Mouse (Mus musculus) forebrain, embryonic 11.5 days (tissue): Measurements from ENCODE around the gene Arvcf. TPM values are rescaled to one million over a fixed set of nuclear protein-coding genes. Genes with fewer than 3 reads are reported as not detected.
A peak's percentile ranks its signal among the peaks of the same experiment; 100 is the strongest.

Source experiments
- ATAC-seq: fragments of 200-750 bp; cut with Nextera tagmentation; replicated peaks from 2 replicates; pipeline ENCODE4 v1.8.0; 2017; ENCODE audit warnings: moderate TSS enrichment; ENCODE audit not compliant: low FRiP score
- DNase-seq: peaks from one replicate; pipeline ENCODE4 v3.0.0-alpha.2; 2017; ENCODE audit warnings: low spot score
- H3K27ac ChIP-seq: fragments of 300-500 bp; sonication (generic); 2 replicates; pipeline ENCODE4 v1.5.1; 2014; ENCODE audit warnings: low read depth, low read length
- H3K27me3 ChIP-seq: fragments of 300-500 bp; sonication (generic); 2 replicates; pipeline ENCODE4 v1.6.1; 2014; ENCODE audit warnings: mild to moderate bottlenecking, low read length, mixed read lengths; ENCODE audit not compliant: control insufficient read depth, insufficient read depth
- H3K36me3 ChIP-seq: fragments of 300-500 bp; sonication (generic); 2 replicates; pipeline ENCODE4 v1.6.1; 2014; ENCODE audit warnings: mild to moderate bottlenecking, low read length, moderate library complexity, mixed read lengths; ENCODE audit not compliant: control insufficient read depth, insufficient read depth
- H3K4me1 ChIP-seq: fragments of 300-500 bp; sonication (generic); replicated peaks from 2 replicates; pipeline ENCODE4 v1.6.1; 2014; ENCODE audit warnings: low read length, mixed read lengths; ENCODE audit not compliant: control insufficient read depth, insufficient read depth
- H3K4me2 ChIP-seq: fragments of 300-500 bp; sonication (generic); 2 replicates; pipeline ENCODE4 v1.6.1; 2014; ENCODE audit warnings: low read depth, mild to moderate bottlenecking, low read length, moderate library complexity, mixed read lengths; ENCODE audit not compliant: severe bottlenecking
- H3K4me3 ChIP-seq: fragments of 300-500 bp; sonication (generic); 2 replicates; pipeline ENCODE4 v1.5.1; 2014; ENCODE audit warnings: low read depth, low read length
- H3K9ac ChIP-seq: fragments of 300-500 bp; sonication (generic); 2 replicates; pipeline ENCODE4 v1.6.1; 2014; ENCODE audit warnings: low read length
- H3K9me3 ChIP-seq: fragments of 300-500 bp; sonication (generic); 2 replicates; pipeline ENCODE4 v1.6.1; 2016; ENCODE audit warnings: low read length, mixed read lengths; ENCODE audit not compliant: control insufficient read depth
- WGBS: fragments of 180-500 bp; shearing (Covaris S2); extraction: QIAGEN DNeasy Blood & Tissue Kit; methylation state at CpG from one replicate; pipeline ENCODE4 v1.1.7; 2014; 5-methylcytosine and 5-hydroxymethylcytosine counted together
- polyA plus RNA-seq: library from polyadenylated mRNA; unstranded; fragments of >200 nt; fragmentation: Nextera tagmentation; extraction: Ambion mirVana; gene quantifications from 2 replicates; pipeline ENCODE4 v1.2.1, GENCODE M21; 2014

Arvcf gene
- polyA plus RNA-seq, 1 experiment from 2014 or later, result 103 TPM

GRCm38 (mm10) chr16:18362948-18363347, 15.0 kb downstream of the Arvcf start:
- Histone ChIP-seq H3K9ac (no peak overlapping the region), H3K4me2 (no peak overlapping the region), H3K4me3 (no peak overlapping the region), H3K4me1 (no peaks in the 10 kb centered on the region), H3K9me3 (no peaks in the 10 kb centered on the region; the same call in 1 of the 2 replicates), H3K36me3 (no peaks in the 10 kb centered on the region), H3K27me3 (no peaks in the 10 kb centered on the region), H3K27ac (no peak overlapping the region)
- no peak for ATAC-seq
- 84% methylated on average over 8 of the region's 8 CpGs for WGBS
- DNase-seq, result no peak

DNA sequence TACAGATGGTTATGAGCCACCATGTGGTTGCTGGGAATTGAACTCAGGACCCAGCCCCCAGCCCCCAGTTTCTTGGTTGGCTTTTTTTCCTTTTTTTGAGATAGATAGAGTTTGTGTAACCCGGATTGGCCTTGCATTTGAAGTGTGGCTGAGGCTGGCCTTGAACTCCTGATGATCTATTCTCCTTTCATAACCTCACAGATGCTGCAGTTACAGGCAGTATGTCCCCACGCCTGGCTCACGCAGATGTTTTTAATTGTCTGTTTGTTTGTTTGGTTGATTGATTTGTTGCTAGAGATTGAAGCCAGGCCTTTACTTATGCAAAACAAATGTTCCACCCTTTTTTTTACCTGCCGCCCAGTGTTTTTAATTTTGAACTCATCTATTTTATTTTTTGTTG, 18.9 kb downstream of the Arvcf start:
- Histone ChIP-seq H3K9ac (no peak overlapping the region), H3K4me1 (no peaks in the 10 kb centered on the region), H3K36me3 (no peaks in the 10 kb centered on the region), H3K4me2 (no peak overlapping the region), H3K27me3 (no peaks in the 10 kb centered on the region), H3K4me3 (no peak overlapping the region), H3K9me3 (no peaks in the 10 kb centered on the region; the same call in 1 of the 2 replicates), H3K27ac (no peak overlapping the region)
- ATAC-seq (no peak), DNase-seq (no peak)
- WGBS, result 87% methylated on average over 4 of the region's 4 CpGs

DNA sequence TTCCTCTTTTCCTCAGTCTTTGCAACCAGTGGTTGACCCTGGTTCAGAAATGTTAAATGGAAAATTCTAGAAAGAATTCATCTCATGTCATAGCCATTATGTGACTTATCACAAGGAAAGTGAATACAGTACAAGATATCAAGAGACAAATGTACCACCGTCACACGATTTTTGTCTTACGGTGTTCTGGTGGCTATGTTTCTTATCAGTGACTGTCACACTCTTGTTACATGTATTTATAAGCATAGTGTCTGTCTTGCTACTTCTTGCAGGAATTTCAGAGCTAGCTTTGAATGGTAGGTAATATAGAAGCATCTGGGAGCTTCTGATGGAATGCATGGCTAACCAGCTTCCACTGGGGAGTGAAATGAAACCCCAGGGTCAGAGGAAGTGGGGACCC, 22.2 kb downstream of the Arvcf start:
- peaks cover 2% of the 10 kb centered on the region; the same call in 1 of the 2 replicates for H3K4me1 ChIP-seq
- no peaks in the 10 kb centered on the region for H3K36me3 ChIP-seq
- no peak overlapping the region for H3K27ac ChIP-seq
- no peak for ATAC-seq
- no peak overlapping the region for H3K4me3 ChIP-seq
- WGBS, result 95% methylated on average over 3 of the region's 3 CpGs
- no peak for DNase-seq
- no peak overlapping the region for H3K4me2 ChIP-seq
- no peaks in the 10 kb centered on the region; the same call in 1 of the 2 replicates for H3K9me3 ChIP-seq
- no peaks in the 10 kb centered on the region for H3K27me3 ChIP-seq
- H3K9ac ChIP-seq, result no peak overlapping the region

DNA sequence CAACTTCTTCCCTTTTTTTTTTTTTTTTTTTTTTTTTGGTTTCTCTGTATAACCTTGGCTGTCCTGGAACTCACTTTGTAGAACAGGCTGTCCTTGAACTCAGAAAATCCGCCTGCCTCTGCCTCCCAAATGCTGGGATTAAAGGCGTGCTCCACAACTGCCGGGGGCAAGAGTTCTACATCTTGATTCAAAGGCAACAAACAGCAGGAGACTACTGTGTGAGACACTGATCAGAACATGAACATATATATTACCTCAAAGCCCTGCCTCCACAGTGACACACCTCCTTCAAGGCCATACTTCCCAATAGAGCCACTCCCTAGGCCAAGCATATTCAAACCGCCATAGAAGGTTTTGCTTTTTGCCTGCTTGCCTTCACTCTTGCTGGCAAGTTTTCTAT, 25.6 kb downstream of the Arvcf start:
- H3K27me3 ChIP-seq, result no peaks in the 10 kb centered on the region
- H3K9me3 ChIP-seq, result no peaks in the 10 kb centered on the region
- H3K4me1 ChIP-seq, result peaks cover 14% of the 10 kb centered on the region; the same call in 1 of the 2 replicates
- no peak overlapping the region for H3K27ac ChIP-seq
- no peak overlapping the region for H3K4me2 ChIP-seq
- H3K4me3 ChIP-seq, result no peak overlapping the region
- no peak for ATAC-seq
- DNase-seq, result no peak
- WGBS, result 95% methylated on average over 4 of the region's 4 CpGs
- no peaks in the 10 kb centered on the region for H3K36me3 ChIP-seq
- no peak overlapping the region for H3K9ac ChIP-seq

GRCm38 (mm10) chr16:18376297-18376954, 28.4 kb downstream of the Arvcf start:
- no peak overlapping the region for H3K9ac ChIP-seq
- no peak overlapping the region for H3K4me3 ChIP-seq
- no peaks in the 10 kb centered on the region for H3K27me3 ChIP-seq
- H3K27ac ChIP-seq, result no peak overlapping the region
- no peaks in the 10 kb centered on the region for H3K9me3 ChIP-seq
- WGBS, result 88% methylated on average over 7 of the region's 7 CpGs
- DNase-seq (no peak), ATAC-seq (no peak)
- no peak overlapping the region for H3K4me2 ChIP-seq
- H3K4me1 ChIP-seq, result peaks cover 42% of the 10 kb centered on the region
- H3K36me3 ChIP-seq, result no peaks in the 10 kb centered on the region; the same call in 1 of the 2 replicates

GRCm38 (mm10) chr16:18377203-18377602, 29.2 kb downstream of the Arvcf start:
- no peak for DNase-seq
- peaks cover 49% of the 10 kb centered on the region for H3K4me1 ChIP-seq
- ATAC-seq, result no peak
- no peak overlapping the region for H3K9ac ChIP-seq
- H3K27me3 ChIP-seq, result no peaks in the 10 kb centered on the region
- 25% methylated on average over 3 of the region's 3 CpGs for WGBS
- no peaks in the 10 kb centered on the region; the same call in 1 of the 2 replicates for H3K36me3 ChIP-seq
- 0 out of 2 replicates have a peak overlapping the region, but pooled peaks have one; percentile 8 for H3K27ac ChIP-seq
- no peak overlapping the region for H3K4me2 ChIP-seq
- no peak overlapping the region for H3K4me3 ChIP-seq
- H3K9me3 ChIP-seq, result no peaks in the 10 kb centered on the region

DNA sequence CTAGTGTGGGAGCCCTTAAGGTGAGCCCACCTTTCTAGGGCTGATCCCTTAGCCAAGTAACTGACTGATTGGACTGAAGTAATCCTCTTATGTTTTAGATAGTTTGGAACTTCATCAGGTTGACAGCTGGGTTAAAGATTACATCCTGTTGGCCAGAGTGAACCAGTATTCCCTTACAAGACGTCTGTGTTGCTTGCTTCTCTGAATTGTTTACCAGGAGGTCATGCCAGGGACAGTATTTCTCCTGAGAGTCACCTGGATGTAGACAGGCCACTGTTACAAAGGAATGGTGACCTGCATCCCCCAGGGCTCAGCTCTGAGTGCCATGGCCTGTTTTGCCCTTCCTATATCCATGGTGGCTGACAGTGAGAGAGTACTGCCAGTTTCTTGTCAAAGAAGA, 30.5 kb downstream of the Arvcf start:
- no peak overlapping the region for H3K4me3 ChIP-seq
- 0 out of 2 replicates have a peak overlapping the region, but pooled peaks have one; percentile 12 for H3K27ac ChIP-seq
- no peaks in the 10 kb centered on the region for H3K27me3 ChIP-seq
- H3K36me3 ChIP-seq, result no peaks in the 10 kb centered on the region; the same call in 1 of the 2 replicates
- DNase-seq (no peak), ATAC-seq (no peak)
- no peaks in the 10 kb centered on the region for H3K9me3 ChIP-seq
- 56% methylated on average over 1 of the region's 1 CpGs for WGBS
- H3K4me2 ChIP-seq, result no peak overlapping the region
- no peak overlapping the region for H3K9ac ChIP-seq
- peaks cover 52% of the 10 kb centered on the region for H3K4me1 ChIP-seq

GRCm38 (mm10) chr16:18379338-18380001, 31.5 kb downstream of the Arvcf start:
- Histone ChIP-seq H3K36me3 (no peaks in the 10 kb centered on the region; the same call in 1 of the 2 replicates), H3K27ac (peak overlapping the region; percentile 94), H3K4me2 (no peak overlapping the region), H3K4me1 (peaks cover 56% of the 10 kb centered on the region), H3K9me3 (no peaks in the 10 kb centered on the region), H3K9ac (peak overlapping the region; percentile 40; the same call in 1 of the 2 replicates), H3K4me3 (no peak overlapping the region), H3K27me3 (no peaks in the 10 kb centered on the region)
- ATAC-seq (no peak), DNase-seq (peak; percentile 53)
- WGBS, result 62% methylated on average over 8 of the region's 8 CpGs
